ENCODE assay signal across 10 mouse cellular contexts in the genomic region with DNA sequence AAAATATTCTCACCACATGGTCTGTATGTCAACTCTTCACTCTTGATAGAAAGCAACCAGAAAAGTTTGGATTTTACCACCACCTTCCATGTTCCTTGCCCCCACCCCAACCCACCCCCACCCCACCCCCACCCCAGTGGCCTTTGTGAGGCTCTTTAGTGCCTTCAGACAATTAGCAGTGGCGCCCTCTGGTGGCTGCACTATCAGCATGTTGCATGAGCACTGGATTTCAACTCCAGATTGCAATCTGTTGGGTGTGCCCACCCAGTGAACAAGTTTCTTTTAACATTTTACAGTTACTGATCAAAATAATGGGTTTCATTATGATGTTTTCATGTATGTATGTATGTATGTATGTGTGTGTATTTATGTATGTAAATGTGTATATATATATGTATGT.
DNase-seq lines count a peak whose midpoint lies in the region; ATAC-seq and TF ChIP-seq lines count a peak whose summit lies in the region.
"Had no signal": no experiment of that assay in that cellular context is flagged by ENCODE, and none has a peak within 500 bp of the region (broad histone marks: within the 10 kb centered on the region; RNA-seq: fewer than 3 reads in every experiment).

No protein-coding gene starts in this region.

- H3K4me2 ChIP-seq in intestine, postnatal 0 days (replicated peaks; ENCODE audit: low read depth), result no peak overlapping the region
- H3K4me2 ChIP-seq in intestine, embryonic 15.5 days (replicated peaks), result no peak overlapping the region
- H3K4me2 ChIP-seq: embryonic facial prominence, embryonic 12.5 days; neural tube, embryonic 12.5 days had no signal

- ATAC-seq in intestine, postnatal 0 days, result no peak
- ATAC-seq in intestine, embryonic 15.5 days, result no peak

- no peak overlapping the region for H3K4me3 ChIP-seq in intestine, postnatal 0 days (ENCODE audit: low read depth, low read length)
- no peak overlapping the region for H3K4me3 ChIP-seq in intestine, embryonic 15.5 days (replicated peaks)
- H3K4me3 ChIP-seq: embryonic facial prominence, embryonic 12.5 days; neural tube, embryonic 12.5 days had no signal

- no peak overlapping the region for H3K9ac ChIP-seq in intestine, postnatal 0 days (ENCODE audit: low read depth, low read length)
- H3K9ac ChIP-seq in intestine, embryonic 15.5 days, result no peak overlapping the region
- H3K9ac ChIP-seq: embryonic facial prominence, embryonic 12.5 days; neural tube, embryonic 12.5 days had no signal

- H3K27ac ChIP-seq in intestine, postnatal 0 days (ENCODE audit: low read depth, low read length), result no peak overlapping the region
- H3K27ac ChIP-seq in intestine, embryonic 15.5 days, result no peak overlapping the region
- H3K27ac ChIP-seq: embryonic facial prominence, embryonic 12.5 days; neural tube, embryonic 12.5 days had no signal

- 8% methylated on average over 1 of the region's 1 CpGs for WGBS in intestine, postnatal 0 days
- WGBS in intestine, embryonic 15.5 days, result 19% methylated on average over 1 of the region's 1 CpGs

- H3K36me3 ChIP-seq in intestine, postnatal 0 days (ENCODE audit: control insufficient read depth, insufficient read depth), result no peaks in the 10 kb centered on the region
- H3K36me3 ChIP-seq in intestine, embryonic 15.5 days, result no peaks in the 10 kb centered on the region
- H3K36me3 ChIP-seq: embryonic facial prominence, embryonic 12.5 days; neural tube, embryonic 12.5 days had no signal

- TF ChIP-seq CTCF in intestine, postnatal 0 days (IDR thresholded peaks at IDR 0.05; ENCODE audit: low read depth), result peak; percentile 53

- no peaks in the 10 kb centered on the region for H3K27me3 ChIP-seq in intestine, postnatal 0 days (replicated peaks; ENCODE audit: control insufficient read depth, insufficient read depth, low read length)
- H3K27me3 ChIP-seq in intestine, embryonic 15.5 days (replicated peaks), result no peaks in the 10 kb centered on the region
- H3K27me3 ChIP-seq: embryonic facial prominence, embryonic 12.5 days; neural tube, embryonic 12.5 days had no signal

- DNase-seq in urinary bladder, postnatal 14 days (ENCODE audit: low spot score), result peak; percentile 16
- no peak for DNase-seq in urinary bladder, postnatal 36 days (ENCODE audit: low spot score in 2 of 2)
- peak; percentile 45 for DNase-seq in embryo, embryonic 11 days
- DNase-seq in thymus, postnatal 0 days (ENCODE audit: low spot score), result peak; percentile 45
- DNase-seq in heart, adult 9 months (ENCODE audit: low spot score in 2 of 2), result no peak
- DNase-seq in c-Kit-positive CD71-positive TER-119-positive erythroid progenitor cells, embryonic 14.5 days (ENCODE audit: low spot score), result no peak

- H3K9me3 ChIP-seq in intestine, postnatal 0 days (ENCODE audit: control insufficient read depth), result no peaks in the 10 kb centered on the region
- no peaks in the 10 kb centered on the region for H3K9me3 ChIP-seq in intestine, embryonic 15.5 days
- H3K9me3 ChIP-seq: embryonic facial prominence, embryonic 12.5 days; neural tube, embryonic 12.5 days had no signal

- H3K4me1 ChIP-seq in intestine, postnatal 0 days (replicated peaks; ENCODE audit: control insufficient read depth, insufficient read depth, low read length), result no peaks in the 10 kb centered on the region
- no peaks in the 10 kb centered on the region for H3K4me1 ChIP-seq in intestine, embryonic 15.5 days (replicated peaks)
- H3K4me1 ChIP-seq: embryonic facial prominence, embryonic 12.5 days; neural tube, embryonic 12.5 days had no signal

Comparison
In these comparisons a context has a peak if more than half of its experiments do, and no peak if none do; other contexts are left out.
1. DNase-seq: peak in urinary bladder, postnatal 14 days (single experiment), embryo, embryonic 11 days (single experiment) and thymus, postnatal 0 days (single experiment); none in urinary bladder, postnatal 36 days (0 of 2), heart, adult 9 months (0 of 2) and c-Kit-positive CD71-positive TER-119-positive erythroid progenitor cells, embryonic 14.5 days (single experiment).